Mouse (Mus musculus) ES-E14 (cell line): ENCODE results near the gene Gm27029. TPM values are rescaled to one million over a fixed set of nuclear protein-coding genes. Genes with fewer than 3 reads are reported as not detected.
"Not testable (repeated sequence)": the region's sequence is repeated elsewhere in the genome, so short reads cannot be mapped to it uniquely, and the experiment has no call there.

Source experiments
- DNase-seq: peaks from one replicate; pipeline ENCODE4 v3.0.0-alpha.2; 2013; ENCODE audit warnings: low read depth, low spot score
- H3K27ac ChIP-seq: 2 replicates; pipeline ENCODE4 v1.5.1; 2012; ENCODE audit warnings: low read depth, mild to moderate bottlenecking, low read length, moderate library complexity, mixed read lengths; ENCODE audit not compliant: poor library complexity, insufficient read depth, severe bottlenecking
- H3K36me3 ChIP-seq: 2 replicates; pipeline ENCODE4 v1.6.1; 2012; ENCODE audit warnings: mild to moderate bottlenecking, low read length, moderate library complexity, mixed read lengths; ENCODE audit not compliant: control insufficient read depth, poor library complexity, insufficient read depth, severe bottlenecking
- H3K4me1 ChIP-seq, 2 experiments: fragments of 150-350 bp in 1 of 2; sonication (generic) in 1 of 2; 2 replicates each; pipeline ENCODE4 v1.6.1; 2012; ENCODE audit warnings: low read length in 2 of 2, mild to moderate bottlenecking in 1 of 2, mixed read lengths in 1 of 2; ENCODE audit not compliant: control insufficient read depth in 2 of 2, insufficient read depth in 2 of 2, poor library complexity in 1 of 2
- H3K4me3 ChIP-seq, 2 experiments: fragments of 150-350 bp in 1 of 2; sonication (generic) in 1 of 2; 2 replicates each; pipeline ENCODE4 v1.5.1; 2012; ENCODE audit warnings: low read length in 2 of 2, low read depth in 1 of 2, mild to moderate bottlenecking in 1 of 2, mixed read lengths in 1 of 2; ENCODE audit not compliant: insufficient read depth in 1 of 2, poor library complexity in 1 of 2, severe bottlenecking in 1 of 2
- H3K9ac ChIP-seq: 2 replicates; pipeline ENCODE4 v1.6.1; 2012; ENCODE audit warnings: low read depth, mild to moderate bottlenecking, low read length, mixed read lengths; ENCODE audit not compliant: poor library complexity, insufficient read depth, severe bottlenecking
- H3K9me3 ChIP-seq: fragments of 150-350 bp; sonication (generic); 2 replicates; pipeline ENCODE4 v1.6.1; 2012; ENCODE audit warnings: low read depth, mild to moderate bottlenecking, low read length; ENCODE audit not compliant: control insufficient read depth, insufficient read depth
- CHD2 ChIP-seq: IDR thresholded peaks from 2 replicates; pipeline ENCODE4 v1.6.1; 2014; ENCODE audit warnings: mild to moderate bottlenecking, low read depth, low read length, inconsistent platforms
- HCFC1 ChIP-seq: IDR thresholded peaks from 2 replicates; pipeline ENCODE4 v1.6.1; 2012; ENCODE audit warnings: low read length, inconsistent platforms, borderline replicate concordance; ENCODE audit not compliant: insufficient read depth
- MAFK ChIP-seq: IDR thresholded peaks from 2 replicates; pipeline ENCODE4 v1.6.1; 2014; ENCODE audit warnings: mild to moderate bottlenecking, low read depth, low read length, inconsistent platforms; ENCODE audit not compliant: insufficient read depth
- ZC3H11A ChIP-seq: IDR thresholded peaks from 2 replicates; pipeline ENCODE4 v1.6.1; 2012; ENCODE audit warnings: low read depth, mild to moderate bottlenecking, inconsistent platforms, low read length, borderline replicate concordance
- ZNF384 ChIP-seq: IDR thresholded peaks from 2 replicates; pipeline ENCODE4 v1.6.1; 2012; ENCODE audit warnings: low read depth, low read length, inconsistent platforms
- in situ Hi-C, 2 experiments: fragments of 600-800 bp; cut with MboI; formaldehyde crosslinking; loops; one replicate each; pipeline ENCODE4 v1.15.1; 2025; ENCODE audit warnings: low sequenced_read_pairs in 2 of 2, inconsistent platforms in 1 of 2; ENCODE audit not compliant: unreplicated experiment in 2 of 2
- total RNA-seq: library from RNA; depleted of rRNA; stranded (reverse); fragments of 300-350 nt; gene quantifications from 2 replicates; pipeline ENCODE4 v1.2.3, GENCODE M21; 2012

Gm27029 gene
- total RNA-seq, 1 experiment: 5.4 TPM

- no peaks in the 10 kb centered on the region for H3K9me3 ChIP-seq
- in situ Hi-C loops: no loop called here
- peaks cover 21% of the 10 kb centered on the region for H3K36me3 ChIP-seq
- peaks cover 6 to 13% of the 10 kb centered on the region in 2 experiments; a peak in 3 of 4 replicates for H3K4me1 ChIP-seq
- peak within 1 kb of the TSS; percentile 46; the same call in 1 of the 2 replicates for H3K9ac ChIP-seq
- DNase-seq: no peak
- H3K4me3 ChIP-seq: peak within 1 kb of the TSS in 1 of 2 experiments; percentile 36; a peak in 2 of 4 replicates
- H3K27ac ChIP-seq: no peak within 1 kb of the TSS
- TF ChIP-seq ZNF384 (no peak), MAFK (no peak), ZC3H11A (no peak), CHD2 (no peak)
Observed at GRCm38 (mm10) chr11:101448274-101448746, 23.7 kb upstream of the Gm27029 start, which contains the start of gene Ifi35. TSS of gene Ifi35 (plus strand) at chr11:101448407.

- no peak overlapping the region for H3K27ac ChIP-seq
- in situ Hi-C loops: no loop called here
- H3K36me3 ChIP-seq: peaks cover 25% of the 10 kb centered on the region
- no peak for DNase-seq
- H3K9ac ChIP-seq: no peak overlapping the region
- no peak for TF ChIP-seq CHD2
- TF ChIP-seq HCFC1: no peak
- TF ChIP-seq MAFK: no peak
- no peak for TF ChIP-seq ZC3H11A
- no peak for TF ChIP-seq ZNF384
- H3K4me1 ChIP-seq: peaks cover 6 to 13% of the 10 kb centered on the region in 2 experiments; a peak in 3 of 4 replicates
- no peaks in the 10 kb centered on the region for H3K9me3 ChIP-seq
- H3K4me3 ChIP-seq: no peak overlapping the region
Observed at GRCm38 (mm10) chr11:101447786-101448185, 23.2 kb upstream of the Gm27029 start.

GRCm38 (mm10) chr11:101446860-101447259 lies 22.3 kb upstream of the Gm27029 start:
- in situ Hi-C loops, DNase-seq, H3K9ac ChIP-seq, H3K9me3 ChIP-seq, H3K4me3 ChIP-seq, H3K27ac ChIP-seq: not testable (repeated sequence)
- peaks cover 6 to 11% of the 10 kb centered on the region in 2 experiments; a peak in 3 of 4 replicates for H3K4me1 ChIP-seq
- peaks cover 25% of the 10 kb centered on the region for H3K36me3 ChIP-seq
- TF ChIP-seq ZNF384: 0 out of 2 replicates have a peak, but pooled peaks have one; percentile 62

GRCm38 (mm10) chr11:101446319-101446718 lies 21.7 kb upstream of the Gm27029 start:
- H3K27ac ChIP-seq: 0 out of 2 replicates have a peak overlapping the region, but pooled peaks have one; percentile 23
- H3K4me1 ChIP-seq: peaks cover 3 to 8% of the 10 kb centered on the region in 2 experiments; a peak in 2 of 4 replicates
- peaks cover 25% of the 10 kb centered on the region for H3K36me3 ChIP-seq
- H3K4me3 ChIP-seq: no peak overlapping the region
- no peak for DNase-seq
- H3K9me3 ChIP-seq: no peaks in the 10 kb centered on the region
- in situ Hi-C loops: no loop called here
- no peak overlapping the region for H3K9ac ChIP-seq
- no peak for TF ChIP-seq MAFK
- peak; percentile 52; the same call in 1 of the 2 replicates for TF ChIP-seq CHD2

GRCm38 (mm10) chr11:101442760-101443159 lies 18.2 kb upstream of the Gm27029 start:
- Histone ChIP-seq H3K9me3 (no peaks in the 10 kb centered on the region), H3K9ac (peak overlapping the region; percentile 95), H3K36me3 (peaks cover 25% of the 10 kb centered on the region), H3K27ac (peak overlapping the region; percentile 87), H3K4me3 (peak overlapping the region; percentile 87 to 90), H3K4me1 (peaks cover 0 to 5% of the 10 kb centered on the region in 2 experiments; a peak in 1 of 4 replicates)
- DNase-seq: no peak
- TF ChIP-seq ZNF384 (no peak), MAFK (no peak), HCFC1 (no peak), ZC3H11A (no peak), CHD2 (no peak)
- in situ Hi-C loops: no loop called here
